Mouse (Mus musculus): ENCODE results near the gene Erich4. TPM values are rescaled to one million over a fixed set of nuclear protein-coding genes. Genes with fewer than 3 reads are reported as not detected.

The Erich4 gene
- 3.4 TPM for polyA plus RNA-seq (2014; fragmentation: Illumina TruSeq; extraction: RNeasy Lipid Tissue Mini Kit (QIAGEN cat#74804); ENCODE audit: low replicate concordance)

DNA sequence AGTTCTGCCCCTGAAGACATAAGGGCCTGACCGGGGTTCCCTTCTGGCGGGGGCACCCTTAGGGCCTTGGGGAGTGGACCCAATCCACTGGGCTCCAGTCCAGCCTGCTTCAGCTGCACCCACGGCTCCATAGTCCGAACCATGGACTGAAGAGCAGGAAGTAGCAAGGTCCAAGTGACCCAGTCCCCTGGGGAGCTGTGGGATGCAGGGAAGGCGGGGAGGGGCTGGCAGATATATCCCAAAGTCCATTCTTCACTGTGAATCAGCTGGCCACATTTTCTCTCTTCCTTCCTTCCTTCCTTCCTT is at the start of gene Erich4:
Erich4 (minus strand) TSS at position 187 of the 306 bp plus-strand sequence.

DNA sequence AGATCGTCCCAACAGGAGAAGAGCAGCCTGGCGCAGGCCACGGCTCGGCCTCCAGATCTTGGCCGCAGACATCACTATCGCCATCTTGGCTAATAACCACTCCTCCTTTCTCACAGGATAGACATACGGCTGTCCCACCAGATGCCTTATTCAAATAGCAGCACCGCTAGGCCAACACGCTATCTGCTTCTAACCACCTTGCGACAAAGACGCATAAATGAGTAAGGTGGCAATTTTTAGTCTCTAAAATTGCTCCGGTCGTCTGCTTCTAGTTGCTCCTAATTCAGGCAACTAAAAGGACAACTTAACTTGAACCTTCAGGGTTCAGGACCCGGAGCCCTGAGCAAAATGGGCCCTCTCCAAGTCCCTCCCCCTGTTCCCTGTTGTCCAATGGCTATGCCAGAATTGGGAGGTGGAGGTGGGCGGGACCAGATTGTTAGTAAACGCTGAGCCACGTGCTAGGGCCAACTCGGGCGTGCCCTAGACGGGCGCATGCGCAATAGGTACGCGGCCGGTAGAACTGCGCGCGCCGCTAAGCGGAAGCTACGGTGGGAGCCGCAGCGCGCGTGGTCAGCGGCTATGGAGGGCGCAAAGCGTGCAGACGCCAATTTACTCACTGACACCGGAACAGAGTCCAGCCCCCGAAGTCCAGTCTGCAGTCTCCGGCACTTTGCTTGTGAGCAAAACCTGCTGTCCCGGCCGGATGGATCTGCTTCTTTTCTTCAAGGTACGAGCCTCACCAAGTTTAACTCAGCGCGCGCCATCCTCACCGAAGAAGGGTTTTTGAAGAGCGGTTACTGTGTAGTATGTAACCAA is 43.2 kb upstream of the Erich4 start, which contains the start of the genes Bckdha and Exosc5:
Bckdha (minus strand) TSS at position 325 of the 816 bp plus-strand sequence.
Exosc5 (plus strand) TSS at position 508 of the 816 bp plus-strand sequence.

DNA sequence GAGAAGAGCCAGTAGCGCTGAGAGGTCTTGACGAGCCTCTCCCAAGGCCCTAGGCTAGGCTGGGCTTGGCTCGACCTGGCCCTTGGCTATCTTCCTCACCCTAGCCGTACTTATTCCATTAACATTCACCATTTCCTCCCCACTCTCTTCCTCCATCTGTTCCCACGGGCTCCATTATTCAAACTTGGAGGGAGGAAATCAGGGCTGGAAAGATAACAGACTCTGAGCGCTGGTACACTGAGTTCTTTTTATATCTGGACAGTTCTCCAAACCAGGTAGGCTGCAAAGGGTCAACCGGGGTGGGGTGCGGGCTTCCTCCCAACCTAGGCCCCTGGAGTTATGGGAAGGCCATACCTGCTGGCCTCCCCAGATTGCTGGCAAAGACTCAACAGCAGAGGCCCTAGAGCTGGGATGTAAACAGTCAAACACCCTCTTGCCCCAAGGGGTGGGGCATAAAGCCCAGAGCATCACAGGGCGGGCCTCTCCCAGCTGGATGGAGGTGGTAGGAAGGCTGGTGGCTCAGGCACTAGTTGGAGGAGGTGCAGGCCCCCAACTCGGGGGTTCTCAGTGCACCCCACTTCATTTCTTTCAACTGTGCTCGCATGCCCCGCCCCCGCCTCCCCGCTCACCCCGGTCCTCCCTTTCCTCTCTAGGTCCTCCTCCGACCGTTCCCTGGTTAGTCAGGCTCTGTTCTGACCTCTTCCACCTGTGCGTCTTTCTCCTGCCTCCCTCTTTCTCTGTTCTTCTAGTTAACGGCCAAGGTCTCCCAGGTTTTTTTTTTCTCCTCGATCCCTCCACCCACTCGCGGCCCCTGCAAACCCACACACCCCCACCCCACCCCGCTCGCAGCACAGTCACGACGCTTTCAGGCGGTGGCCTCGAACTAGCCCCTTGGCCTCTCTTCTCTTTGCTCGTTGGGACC is 11.1 kb upstream of the Erich4 start, which contains the start of gene B3gnt8:
B3gnt8 (plus strand) TSS at position 146 of the 922 bp plus-strand sequence.

DNA sequence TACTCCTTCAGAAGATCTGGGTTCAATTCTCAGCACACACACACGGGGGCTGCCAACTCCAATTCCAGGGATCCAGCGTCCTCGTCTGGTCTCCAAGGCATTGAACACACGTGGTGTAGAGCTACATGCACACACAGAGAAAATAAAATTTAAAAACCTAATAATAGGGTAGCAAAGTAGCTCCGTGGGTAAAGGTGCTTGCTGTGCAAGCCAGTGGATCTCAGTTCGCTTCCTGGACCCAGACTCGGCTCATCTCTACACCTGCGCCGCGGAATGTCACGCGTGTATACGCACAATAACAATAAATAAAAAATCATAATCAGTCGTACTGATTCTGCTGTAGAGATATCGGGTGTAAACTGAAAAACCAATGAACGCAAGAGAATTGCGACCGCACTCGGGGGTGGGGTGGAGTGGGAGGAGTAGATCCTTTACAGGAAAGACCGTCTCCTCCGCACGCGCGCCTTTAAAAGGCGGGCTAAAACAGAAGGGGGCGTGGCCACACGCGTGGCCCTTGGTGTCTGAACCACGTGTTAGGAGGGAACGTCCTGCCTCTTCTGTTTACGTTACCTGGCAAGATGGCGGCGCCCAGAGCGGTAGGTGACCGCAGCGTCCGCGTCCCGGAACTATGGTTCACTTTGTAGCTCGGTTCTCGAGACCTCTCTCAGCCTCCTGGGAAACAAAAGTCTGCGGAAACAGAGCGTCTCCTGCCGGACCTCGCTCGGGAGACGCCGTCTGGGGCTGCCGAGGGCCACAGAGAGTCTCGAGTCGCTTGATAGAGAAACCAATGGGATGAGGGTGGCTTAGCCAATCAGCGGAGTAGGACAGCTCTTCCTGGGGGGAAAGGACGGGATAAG is 3.4 kb upstream of the Erich4 start, which contains the start of gene Dmac2:
Dmac2 (plus strand) TSS at position 550 of the 857 bp plus-strand sequence.

Other genes with a start within 250 kb of the Erich4 start
- gene Cnfn, start 246.2 kb downstream of the Erich4 start, polyA plus RNA-seq (2014; fragmentation: Illumina TruSeq; extraction: RNeasy Lipid Tissue Mini Kit (QIAGEN cat#74804); ENCODE audit: low replicate concordance): not detected
- gene Lipe, start 217.2 kb downstream of the Erich4 start, polyA plus RNA-seq (2014; fragmentation: Illumina TruSeq; extraction: RNeasy Lipid Tissue Mini Kit (QIAGEN cat#74804); ENCODE audit: low replicate concordance): 0.52 TPM
- gene Cxcl17, start 203.0 kb downstream of the Erich4 start, polyA plus RNA-seq (2014; fragmentation: Illumina TruSeq; extraction: RNeasy Lipid Tissue Mini Kit (QIAGEN cat#74804); ENCODE audit: low replicate concordance): not detected
- gene Ceacam1, start 138.3 kb downstream of the Erich4 start, polyA plus RNA-seq (2014; fragmentation: Illumina TruSeq; extraction: RNeasy Lipid Tissue Mini Kit (QIAGEN cat#74804); ENCODE audit: low replicate concordance): 423 TPM
- gene Ceacam2, start 76.0 kb downstream of the Erich4 start, polyA plus RNA-seq (2014; fragmentation: Illumina TruSeq; extraction: RNeasy Lipid Tissue Mini Kit (QIAGEN cat#74804); ENCODE audit: low replicate concordance): 0.71 TPM
- gene Dmac2, start 3.5 kb upstream of the Erich4 start, polyA plus RNA-seq (2014; fragmentation: Illumina TruSeq; extraction: RNeasy Lipid Tissue Mini Kit (QIAGEN cat#74804); ENCODE audit: low replicate concordance): 32.4 TPM
- gene B3gnt8, start 10.8 kb upstream of the Erich4 start, polyA plus RNA-seq (2014; fragmentation: Illumina TruSeq; extraction: RNeasy Lipid Tissue Mini Kit (QIAGEN cat#74804); ENCODE audit: low replicate concordance): not detected
- gene Bckdha, start 43.1 kb upstream of the Erich4 start, polyA plus RNA-seq (2014; fragmentation: Illumina TruSeq; extraction: RNeasy Lipid Tissue Mini Kit (QIAGEN cat#74804); ENCODE audit: low replicate concordance): not detected
- 0.89 TPM for gene Exosc5, start 43.3 kb upstream of the Erich4 start, polyA plus RNA-seq (2014; fragmentation: Illumina TruSeq; extraction: RNeasy Lipid Tissue Mini Kit (QIAGEN cat#74804); ENCODE audit: low replicate concordance)
- not detected for gene Tmem91, start 59.3 kb upstream of the Erich4 start, polyA plus RNA-seq (2014; fragmentation: Illumina TruSeq; extraction: RNeasy Lipid Tissue Mini Kit (QIAGEN cat#74804); ENCODE audit: low replicate concordance)
- not detected for gene B9d2, start 64.9 kb upstream of the Erich4 start, polyA plus RNA-seq (2014; fragmentation: Illumina TruSeq; extraction: RNeasy Lipid Tissue Mini Kit (QIAGEN cat#74804); ENCODE audit: low replicate concordance)
- 0.52 TPM for gene Tgfb1, start 71.1 kb upstream of the Erich4 start, polyA plus RNA-seq (2014; fragmentation: Illumina TruSeq; extraction: RNeasy Lipid Tissue Mini Kit (QIAGEN cat#74804); ENCODE audit: low replicate concordance)
- gene Ccdc97, start 103.2 kb upstream of the Erich4 start, polyA plus RNA-seq (2014; fragmentation: Illumina TruSeq; extraction: RNeasy Lipid Tissue Mini Kit (QIAGEN cat#74804); ENCODE audit: low replicate concordance): 0.56 TPM
- 29.2 TPM for gene Hnrnpul1, start 138.9 kb upstream of the Erich4 start, polyA plus RNA-seq (2014; fragmentation: Illumina TruSeq; extraction: RNeasy Lipid Tissue Mini Kit (QIAGEN cat#74804); ENCODE audit: low replicate concordance)
- 12.1 TPM for gene Axl, start 172.8 kb upstream of the Erich4 start, polyA plus RNA-seq (2014; fragmentation: Illumina TruSeq; extraction: RNeasy Lipid Tissue Mini Kit (QIAGEN cat#74804); ENCODE audit: low replicate concordance)
- 7.0 TPM for gene Cyp2s1, start 201.0 kb upstream of the Erich4 start, polyA plus RNA-seq (2014; fragmentation: Illumina TruSeq; extraction: RNeasy Lipid Tissue Mini Kit (QIAGEN cat#74804); ENCODE audit: low replicate concordance)

All from small intestine, adult 10 weeks (tissue).